ENCODE assay signal across 10 mouse cellular contexts in the genomic region with DNA sequence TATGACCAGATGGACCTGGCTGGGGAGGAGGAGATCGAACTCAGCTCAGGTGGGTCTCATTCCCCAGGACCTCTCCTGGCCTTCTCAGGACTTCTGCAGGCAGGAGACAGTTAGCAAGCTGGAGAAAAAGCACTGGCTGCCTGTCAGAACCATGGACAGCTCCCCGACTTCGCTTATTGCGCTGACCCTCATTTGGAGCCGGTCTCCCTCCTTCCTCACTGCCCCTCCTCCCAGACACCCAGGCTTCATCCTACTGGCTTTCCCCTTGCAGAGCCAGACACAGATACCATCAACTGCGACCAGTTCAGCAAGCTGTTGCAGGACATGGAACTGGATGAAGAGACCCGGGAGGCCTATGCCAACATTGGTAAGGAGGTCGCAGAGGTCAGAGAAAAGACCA. TPM values are rescaled to one million over a fixed set of nuclear protein-coding genes. Genes with fewer than 3 reads are reported as not detected.
A peak's percentile ranks its signal among the peaks of the same experiment; 100 is the strongest.
DNase-seq lines count a peak whose midpoint lies in the region; ATAC-seq and TF ChIP-seq lines count a peak whose summit lies in the region.
"Had no signal": no experiment of that assay in that cellular context is flagged by ENCODE, and none has a peak within 500 bp of the region (broad histone marks: within the 10 kb centered on the region; RNA-seq: fewer than 3 reads in every experiment).

No protein-coding gene starts in this region.

- no peak for TF ChIP-seq EP300 in heart, adult 2 months (IDR thresholded peaks at IDR 0.05; ENCODE audit: insufficient read depth, low read depth, low read length)

- TF ChIP-seq CTCF in heart, adult 2 months (IDR thresholded peaks at IDR 0.05) = no peak

- peak; percentile 82 for DNase-seq in heart, embryonic 10.5 days (ENCODE audit: low spot score)
- no peak for DNase-seq in heart, adult 2 months
- peak; percentile 31 for DNase-seq in 416B (ENCODE audit: low read depth)
- peak; percentile 20 for DNase-seq in c-Kit-positive CD71-positive TER-119-positive erythroid progenitor cells, embryonic 14.5 days (ENCODE audit: low spot score)
- peak; percentile 85 for DNase-seq in limb, embryonic 14.5 days (ENCODE audit: low spot score)
- peak; percentile 83 for DNase-seq in testis, postnatal 10 days (ENCODE audit: low spot score)
- DNase-seq in right cerebral cortex, postnatal 36 days (ENCODE audit: low spot score in 2 of 2) = no peak
- DNase-seq in left cerebral cortex, postnatal 14 days (ENCODE audit: low spot score in 2 of 2) = no peak

- no peak for TF ChIP-seq POLR2A in heart, adult 2 months (IDR thresholded peaks at IDR 0.05; ENCODE audit: insufficient read depth, low read depth, low read length)
- no peak for TF ChIP-seq POLR2A in limb, embryonic 14.5 days (IDR thresholded peaks at IDR 0.05; ENCODE audit: borderline replicate concordance, extremely low read depth, insufficient read depth, insufficient read length)

- WGBS in heart, embryonic 10.5 days = 17% methylated on average over 8 of the region's 8 CpGs
- WGBS in heart, adult 2 months = 16% methylated on average over 8 of the region's 8 CpGs
- WGBS in limb, embryonic 14.5 days = 11% methylated on average over 8 of the region's 8 CpGs

- ATAC-seq in limb, embryonic 14.5 days (ENCODE audit: low FRiP score, low read depth) = 0 out of 2 replicates have a peak, but pooled peaks have one; percentile 19

- intact Hi-C loops in heart, adult 2 months (cut with DNase I) = no loop called here
- intact Hi-C loops in left cerebral cortex, postnatal 14 days (cut with DNase I) = no loop called here

- peaks cover 26% of the 10 kb centered on the region; the same call in 1 of the 2 replicates for H3K27me3 ChIP-seq in heart, embryonic 10.5 days (ENCODE audit: insufficient read depth, poor library complexity, severe bottlenecking)
- no peaks in the 10 kb centered on the region for H3K27me3 ChIP-seq in heart, adult 2 months (ENCODE audit: control insufficient read depth, insufficient read depth, low read length)
- no peaks in the 10 kb centered on the region for H3K27me3 ChIP-seq in limb, embryonic 14.5 days (ENCODE audit: control insufficient read depth, insufficient read depth, low read length)

- no peaks in the 10 kb centered on the region for H3K79me2 ChIP-seq in heart, adult 2 months (replicated peaks; ENCODE audit: control insufficient read depth, insufficient read depth, low read length)

- H3K4me1 ChIP-seq in heart, embryonic 10.5 days = no peaks in the 10 kb centered on the region
- no peaks in the 10 kb centered on the region; the same call in 1 of the 2 replicates for H3K4me1 ChIP-seq in heart, adult 2 months (ENCODE audit: control insufficient read depth, insufficient read depth, low read length)
- no peaks in the 10 kb centered on the region for H3K4me1 ChIP-seq in limb, embryonic 14.5 days (ENCODE audit: control insufficient read depth, insufficient read depth, low read length)
- H3K4me1 ChIP-seq: heart, embryonic 13.5 days; neural tube, embryonic 12.5 days had no signal

- no peaks in the 10 kb centered on the region for H3K36me3 ChIP-seq in heart, embryonic 10.5 days
- H3K36me3 ChIP-seq in heart, adult 2 months (ENCODE audit: control insufficient read depth, insufficient read depth, low read length) = no peaks in the 10 kb centered on the region
- no peaks in the 10 kb centered on the region for H3K36me3 ChIP-seq in limb, embryonic 14.5 days (ENCODE audit: control insufficient read depth, insufficient read depth, low read length)
- H3K36me3 ChIP-seq: heart, embryonic 13.5 days; neural tube, embryonic 12.5 days had no signal

- no peak overlapping the region for H3K4me2 ChIP-seq in limb, embryonic 14.5 days (replicated peaks; ENCODE audit: low read depth, low read length, severe bottlenecking)
- H3K4me2 ChIP-seq: heart, embryonic 13.5 days; neural tube, embryonic 12.5 days had no signal

- no peak overlapping the region for H3K9ac ChIP-seq in heart, adult 2 months (ENCODE audit: low read depth, low read length)
- no peak overlapping the region for H3K9ac ChIP-seq in limb, embryonic 14.5 days (ENCODE audit: low read depth, low read length, severe bottlenecking)
- H3K9ac ChIP-seq: heart, embryonic 13.5 days; neural tube, embryonic 12.5 days had no signal

- H3K4me3 ChIP-seq in heart, embryonic 10.5 days = no peak overlapping the region
- no peak overlapping the region for H3K4me3 ChIP-seq in heart, adult 2 months
- no peak overlapping the region for H3K4me3 ChIP-seq in limb, embryonic 14.5 days (replicated peaks; ENCODE audit: low read length)
- H3K4me3 ChIP-seq: heart, embryonic 13.5 days; neural tube, embryonic 12.5 days had no signal

- H3K9me3 ChIP-seq in heart, embryonic 10.5 days = no peaks in the 10 kb centered on the region
- H3K9me3 ChIP-seq in limb, embryonic 14.5 days (ENCODE audit: control insufficient read depth, low read length) = no peaks in the 10 kb centered on the region
- H3K9me3 ChIP-seq: heart, embryonic 13.5 days; neural tube, embryonic 12.5 days had no signal

- no peak overlapping the region for H3K27ac ChIP-seq in heart, embryonic 10.5 days
- no peak overlapping the region for H3K27ac ChIP-seq in heart, adult 2 months
- no peak overlapping the region for H3K27ac ChIP-seq in limb, embryonic 14.5 days (replicated peaks; ENCODE audit: low read depth, low read length)
- H3K27ac ChIP-seq: heart, embryonic 13.5 days; neural tube, embryonic 12.5 days had no signal

RNA-seq across cellular contexts. Expression of gene Ciita, which starts 22.0 kb away (rescaled TPM):
- 0.05 and 0.27 TPM in 2 replicates for polyA plus RNA-seq in heart, embryonic 10.5 days (2016; fragmentation: Nextera tagmentation; extraction: Ambion mirVana)
- total RNA-seq in heart, adult 2 months (2021) = under 1 TPM; 0.41 to 0.50 TPM
- 1.0 and 2.0 TPM in 2 replicates for polyA plus RNA-seq in heart, adult 2 months (2012; rRNA removed)
- 0.10 TPM in 2 replicates for polyA plus RNA-seq in limb, embryonic 14.5 days (2012; rRNA removed)
- 0.44 and 0.65 TPM in 2 replicates for polyA plus RNA-seq in limb, embryonic 14.5 days (2014; fragmentation: Nextera tagmentation; extraction: Ambion mirVana)
- under 1 TPM in 1 of 2 experiments, not detected in 1; 0.04 TPM for total RNA-seq in left cerebral cortex, postnatal 14 days (2021)

RNA-seq across cellular contexts. Expression of gene Dexi, which starts 41.0 kb away (rescaled TPM):
- 11.9 and 13.8 TPM in 2 replicates for polyA plus RNA-seq in heart, embryonic 10.5 days (2016; fragmentation: Nextera tagmentation; extraction: Ambion mirVana)
- total RNA-seq in heart, adult 2 months (2021) = 10 to 100 TPM; 32.1 to 41.1 TPM
- 56.8 and 65.5 TPM in 2 replicates for polyA plus RNA-seq in heart, adult 2 months (2012; rRNA removed)
- 51.2 and 79.2 TPM in 2 replicates for polyA plus RNA-seq in limb, embryonic 14.5 days (2012; rRNA removed)
- 31.5 and 40.4 TPM in 2 replicates for polyA plus RNA-seq in limb, embryonic 14.5 days (2014; fragmentation: Nextera tagmentation; extraction: Ambion mirVana)
- 10 to 100 TPM; 43.5 to 50.3 TPM for total RNA-seq in left cerebral cortex, postnatal 14 days (2021)

RNA-seq across cellular contexts. Expression of gene Clec16a, which starts 43.3 kb away (rescaled TPM):
- polyA plus RNA-seq in heart, embryonic 10.5 days (2016; fragmentation: Nextera tagmentation; extraction: Ambion mirVana) = 24.5 and 27.3 TPM in 2 replicates
- total RNA-seq in heart, adult 2 months (2021) = 10 to 100 TPM; 55.4 to 57.5 TPM
- 27.6 and 47.7 TPM in 2 replicates for polyA plus RNA-seq in heart, adult 2 months (2012; rRNA removed)
- 12.5 and 14.6 TPM in 2 replicates for polyA plus RNA-seq in limb, embryonic 14.5 days (2012; rRNA removed)
- 29.9 and 34.9 TPM in 2 replicates for polyA plus RNA-seq in limb, embryonic 14.5 days (2014; fragmentation: Nextera tagmentation; extraction: Ambion mirVana)
- total RNA-seq in left cerebral cortex, postnatal 14 days (2021) = 10 to 100 TPM; 74.1 to 76.7 TPM

RNA-seq across cellular contexts. Expression of gene Tvp23a, which starts 54.7 kb away (rescaled TPM):
- 6.0 and 9.2 TPM in 2 replicates for polyA plus RNA-seq in heart, embryonic 10.5 days (2016; fragmentation: Nextera tagmentation; extraction: Ambion mirVana)
- total RNA-seq in heart, adult 2 months (2021) = under 1 TPM; 0.21 to 0.50 TPM
- 0.98 and 1.2 TPM in 2 replicates for polyA plus RNA-seq in heart, adult 2 months (2012; rRNA removed)
- 17.7 and 20.7 TPM in 2 replicates for polyA plus RNA-seq in limb, embryonic 14.5 days (2012; rRNA removed)
- 14.0 and 17.1 TPM in 2 replicates for polyA plus RNA-seq in limb, embryonic 14.5 days (2014; fragmentation: Nextera tagmentation; extraction: Ambion mirVana)
- total RNA-seq in left cerebral cortex, postnatal 14 days (2021) = 10 to 100 TPM; 33.6 to 36.0 TPM

Comparison
In these comparisons a context has a peak if more than half of its experiments do, and no peak if none do; other contexts are left out.
1. DNase-seq: peak in heart, embryonic 10.5 days (single experiment), 416B (single experiment), c-Kit-positive CD71-positive TER-119-positive erythroid progenitor cells, embryonic 14.5 days (single experiment), limb, embryonic 14.5 days (single experiment) and testis, postnatal 10 days (single experiment); none in heart, adult 2 months (0 of 2), right cerebral cortex, postnatal 36 days (0 of 2) and left cerebral cortex, postnatal 14 days (0 of 2).